Mouse (Mus musculus) brain, adult 10 weeks (tissue): ENCODE measurements around the gene Fbxw14. TPM values are rescaled to one million over a fixed set of nuclear protein-coding genes. Genes with fewer than 3 reads are reported as not detected.

ENCODE experiments used
- polyA plus RNA-seq: library from polyadenylated mRNA; stranded (reverse); fragments of 350-450 nt; fragmentation: Illumina TruSeq; extraction: RNeasy Lipid Tissue Mini Kit (QIAGEN cat#74804); gene quantifications from one replicate; pipeline ENCODE4 v1.2.3, GENCODE M21; 2015; ENCODE audit warnings: low read depth, low replicate concordance

The Fbxw14 gene
- not detected for polyA plus RNA-seq

DNA sequence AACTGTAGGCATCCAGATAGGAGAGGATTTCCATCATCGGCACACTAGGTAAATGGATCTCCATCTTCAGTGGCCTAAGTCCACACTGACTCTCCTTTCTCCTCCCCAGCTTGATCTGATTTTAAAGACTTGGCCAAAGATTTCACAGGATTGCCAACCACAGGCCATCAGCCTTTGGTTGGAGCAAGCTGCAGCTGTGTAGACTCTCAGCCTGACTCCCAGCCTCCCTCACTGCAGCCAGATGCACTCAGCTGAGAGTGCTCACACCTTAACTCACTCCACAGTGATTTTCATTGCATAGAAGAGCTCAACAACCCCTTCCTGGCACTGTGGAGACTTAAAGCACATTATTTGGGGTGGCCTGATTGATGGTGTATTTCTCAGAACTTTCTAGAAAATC is at the start of gene Fbxw14:
TSS of gene Fbxw14 (minus strand) at position 101 of the 400 bp plus-strand sequence.

DNA sequence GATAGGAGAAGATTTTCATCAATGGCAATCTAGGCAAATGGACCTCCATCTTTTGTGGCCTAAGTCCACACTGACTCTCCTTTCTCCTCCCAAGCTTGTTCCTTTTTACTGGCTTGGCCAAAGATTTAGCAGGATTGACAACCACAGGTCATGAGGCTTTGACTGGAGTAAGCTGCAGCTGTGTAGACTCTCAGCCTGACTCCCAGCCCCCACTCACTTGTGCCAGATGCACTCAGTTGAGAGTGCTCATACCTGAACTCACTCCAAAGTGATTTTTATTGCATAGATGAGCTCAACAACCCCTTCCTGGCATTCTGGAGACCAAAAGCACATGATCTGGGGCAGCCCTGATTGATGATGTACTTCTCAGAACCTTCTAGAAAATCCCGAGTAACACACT is 52.8 kb downstream of the Fbxw14 start, which contains the start of gene Fbxw20:
TSS of gene Fbxw20 (minus strand) at position 101 of the 400 bp plus-strand sequence.

Other genes with a start within 250 kb of the Fbxw14 start
- 90.6 TPM for gene Shisa5, start 249.1 kb downstream of the Fbxw14 start, polyA plus RNA-seq
- gene Trex1, start 227.9 kb downstream of the Fbxw14 start, polyA plus RNA-seq: 15.5 TPM
- gene Atrip, start 213.6 kb downstream of the Fbxw14 start, polyA plus RNA-seq: 17.6 TPM
- 10.4 TPM for gene Ccdc51, start 205.2 kb downstream of the Fbxw14 start, polyA plus RNA-seq
- gene Tma7, start 205.1 kb downstream of the Fbxw14 start, polyA plus RNA-seq: 433 TPM
- gene Plxnb1, start 192.3 kb downstream of the Fbxw14 start, polyA plus RNA-seq: 31.5 TPM
- not detected for gene Fbxw21, start 125.6 kb downstream of the Fbxw14 start, polyA plus RNA-seq
- gene Fbxw13, start 91.7 kb downstream of the Fbxw14 start, polyA plus RNA-seq: not detected
- not detected for gene Fbxw20, start 52.9 kb downstream of the Fbxw14 start, polyA plus RNA-seq
- gene Fbxw28, start 52.0 kb upstream of the Fbxw14 start, polyA plus RNA-seq: not detected
- gene Fbxw22, start 116.6 kb upstream of the Fbxw14 start, polyA plus RNA-seq: not detected
- gene Fbxw16, start 161.5 kb upstream of the Fbxw14 start, polyA plus RNA-seq: not detected
- gene Fbxw19, start 208.2 kb upstream of the Fbxw14 start, polyA plus RNA-seq: not detected